Mouse (Mus musculus) kidney, adult 2 months (tissue): ENCODE data around the gene Hoxa6.

Experiments used
- CTCF ChIP-seq: fragments of 200-500 bp; conservative IDR thresholded peaks from 2 replicates; pipeline ENCODE4 v1.5.1; 2011; ENCODE audit warnings: low read depth, mild to moderate bottlenecking, control low read depth, low read length, moderate library complexity, mixed read lengths; ENCODE audit not compliant: insufficient read depth, insufficient read length
- POLR2A ChIP-seq: fragments of 200-500 bp; IDR thresholded peaks from one replicate; pipeline ENCODE4 v1.6.1; 2011; ENCODE audit warnings: low read depth, low read length, control low read depth

GRCm38 (mm10) chr6:52227470-52228222 lies 19.1 kb upstream of the Hoxa6 start:
- TF ChIP-seq CTCF (no peak), POLR2A (no peak)
